ENCODE assay signal across 8 mouse cellular contexts in genomic region chr13:34254691-34255090, GRCm38 (mm10).
DNase-seq lines count a peak whose midpoint lies in the region; ATAC-seq and TF ChIP-seq lines count a peak whose summit lies in the region.

No protein-coding gene starts in this region.

- H3K9me3 ChIP-seq in hindbrain, embryonic 14.5 days (ENCODE audit: control insufficient read depth, low read length), result no peaks in the 10 kb centered on the region
- no peaks in the 10 kb centered on the region for H3K9me3 ChIP-seq in liver, embryonic 16.5 days (replicated peaks; ENCODE audit: control insufficient read depth, low read length)
- no peaks in the 10 kb centered on the region for H3K9me3 ChIP-seq in stomach, embryonic 15.5 days

- no peak for DNase-seq in layer of hippocampus, adult 2 months (ENCODE audit: low spot score in 2 of 2)
- no peak for DNase-seq in layer of hippocampus, postnatal 10 days (ENCODE audit: low spot score in 2 of 2)
- DNase-seq in embryo, embryonic 11 days, result peak; percentile 33
- DNase-seq in hindbrain, embryonic 14.5 days (ENCODE audit: low spot score), result no peak
- no peak for DNase-seq in urinary bladder, postnatal 10 days (ENCODE audit: low spot score)
- no peak for DNase-seq in thymus, postnatal 0 days (ENCODE audit: low spot score)

- H3K4me3 ChIP-seq in layer of hippocampus, adult 2 months, result no peak overlapping the region
- no peak overlapping the region for H3K4me3 ChIP-seq in hindbrain, embryonic 14.5 days (replicated peaks; ENCODE audit: low read length)
- no peak overlapping the region for H3K4me3 ChIP-seq in liver, embryonic 16.5 days (ENCODE audit: low read depth, low read length)
- no peak overlapping the region for H3K4me3 ChIP-seq in stomach, embryonic 15.5 days (replicated peaks)

- no peak for TF ChIP-seq CTCF in layer of hippocampus, adult 2 months (conservative IDR thresholded peaks at IDR 0.05)

- no peaks in the 10 kb centered on the region for H3K27me3 ChIP-seq in hindbrain, embryonic 14.5 days (ENCODE audit: control insufficient read depth, insufficient read depth, low read length)
- no peaks in the 10 kb centered on the region for H3K27me3 ChIP-seq in liver, embryonic 16.5 days (ENCODE audit: control insufficient read depth, insufficient read depth, low read depth, low read length)
- H3K27me3 ChIP-seq in stomach, embryonic 15.5 days (replicated peaks), result no peaks in the 10 kb centered on the region

- H3K27ac ChIP-seq in layer of hippocampus, adult 2 months, result peak overlapping the region; percentile 73
- no peak overlapping the region for H3K27ac ChIP-seq in hindbrain, embryonic 14.5 days
- H3K27ac ChIP-seq in liver, embryonic 16.5 days (ENCODE audit: low read length), result peak overlapping the region; percentile 8
- H3K27ac ChIP-seq in stomach, embryonic 15.5 days, result 0 out of 2 replicates have a peak overlapping the region, but pooled peaks have one; percentile 1

- WGBS in hindbrain, embryonic 14.5 days, result 63% methylated on average over 5 of the region's 5 CpGs
- 52% methylated on average over 5 of the region's 5 CpGs for WGBS in liver, embryonic 16.5 days (ENCODE audit: insufficient replicate concordance)
- WGBS in stomach, embryonic 15.5 days, result 48% methylated on average over 5 of the region's 5 CpGs

- H3K4me2 ChIP-seq in hindbrain, embryonic 14.5 days (replicated peaks), result no peak overlapping the region
- H3K4me2 ChIP-seq in liver, embryonic 16.5 days (ENCODE audit: low read depth, low read length), result no peak overlapping the region; the same call in 1 of the 2 replicates
- H3K4me2 ChIP-seq in stomach, embryonic 15.5 days, result no peak overlapping the region

- no peaks in the 10 kb centered on the region for H3K36me3 ChIP-seq in hindbrain, embryonic 14.5 days (replicated peaks; ENCODE audit: control insufficient read depth, insufficient read depth)
- peaks cover 5% of the 10 kb centered on the region; the same call in 1 of the 2 replicates for H3K36me3 ChIP-seq in liver, embryonic 16.5 days (ENCODE audit: control insufficient read depth, insufficient read depth)
- no peaks in the 10 kb centered on the region for H3K36me3 ChIP-seq in stomach, embryonic 15.5 days

- peaks cover 3% of the 10 kb centered on the region for H3K4me1 ChIP-seq in hindbrain, embryonic 14.5 days (replicated peaks; ENCODE audit: control insufficient read depth, insufficient read depth, low read length)
- peaks cover 44% of the 10 kb centered on the region for H3K4me1 ChIP-seq in liver, embryonic 16.5 days (ENCODE audit: control insufficient read depth, low read depth, low read length)
- peaks cover 7% of the 10 kb centered on the region; the same call in 1 of the 2 replicates for H3K4me1 ChIP-seq in stomach, embryonic 15.5 days

- ATAC-seq in hindbrain, embryonic 14.5 days (ENCODE audit: low FRiP score), result 0 out of 2 replicates have a peak, but pooled peaks have one; percentile 18
- ATAC-seq in liver, embryonic 16.5 days (ENCODE audit: low read depth), result peak; percentile 49
- peak; percentile 51; the same call in 1 of the 2 replicates for ATAC-seq in stomach, embryonic 15.5 days (ENCODE audit: insufficient read depth, low FRiP score, low read depth)

- H3K9ac ChIP-seq in hindbrain, embryonic 14.5 days, result no peak overlapping the region
- no peak overlapping the region for H3K9ac ChIP-seq in liver, embryonic 16.5 days (ENCODE audit: low read depth, low read length)
- H3K9ac ChIP-seq in stomach, embryonic 15.5 days, result no peak overlapping the region
